ENCODE assay signal across 9 mouse cellular contexts in the genomic region with DNA sequence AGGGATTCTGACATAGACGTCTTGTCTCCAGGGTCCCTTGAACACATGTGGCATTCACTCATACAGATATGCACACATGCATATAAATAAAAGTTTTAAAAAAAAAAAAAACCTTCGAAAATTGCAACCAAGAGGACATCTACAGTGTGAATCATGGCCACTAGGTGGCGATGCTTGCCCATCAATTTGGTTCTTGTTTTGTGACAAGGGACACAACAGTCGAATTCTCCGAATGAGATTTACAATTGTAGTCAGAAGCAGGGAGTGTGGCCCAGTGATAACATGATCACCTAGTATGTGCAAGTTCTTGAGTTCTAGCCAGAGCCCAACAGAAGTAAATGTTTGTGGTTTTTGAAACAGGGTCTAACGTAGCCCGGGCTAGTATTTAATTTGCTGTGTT. TPM values are rescaled to one million over a fixed set of nuclear protein-coding genes. Genes with fewer than 3 reads are reported as not detected.
DNase-seq lines count a peak whose midpoint lies in the region; ATAC-seq and TF ChIP-seq lines count a peak whose summit lies in the region.
"Had no signal": no experiment of that assay in that cellular context is flagged by ENCODE, and none has a peak within 500 bp of the region (broad histone marks: within the 10 kb centered on the region; RNA-seq: fewer than 3 reads in every experiment).

No protein-coding gene starts in this region.

- no peaks in the 10 kb centered on the region for H3K27me3 ChIP-seq in forebrain, embryonic 16.5 days (replicated peaks; ENCODE audit: control insufficient read depth, insufficient read depth, low read length)
- no peaks in the 10 kb centered on the region for H3K27me3 ChIP-seq in liver, embryonic 14.5 days (ENCODE audit: control insufficient read depth, insufficient read depth, low read length)
- H3K27me3 ChIP-seq: limb, embryonic 13.5 days had no signal

- H3K4me2 ChIP-seq in forebrain, embryonic 16.5 days (ENCODE audit: low read length), result no peak overlapping the region
- H3K4me2 ChIP-seq in liver, embryonic 14.5 days (ENCODE audit: low read depth), result no peak overlapping the region
- H3K4me2 ChIP-seq: limb, embryonic 13.5 days had no signal

- WGBS in forebrain, embryonic 16.5 days, result 25% methylated on average over 7 of the region's 7 CpGs
- WGBS in liver, embryonic 14.5 days (ENCODE audit: insufficient replicate concordance), result 10% methylated on average over 7 of the region's 7 CpGs

- ATAC-seq in forebrain, embryonic 16.5 days, result 0 out of 2 replicates have a peak, but pooled peaks have one; percentile 7
- no peak for ATAC-seq in liver, embryonic 14.5 days (ENCODE audit: insufficient read depth)

- TF ChIP-seq CTCF in liver, embryonic 14.5 days (IDR thresholded peaks at IDR 0.05; ENCODE audit: low read depth), result peak; percentile 84

- H3K36me3 ChIP-seq in forebrain, embryonic 16.5 days (ENCODE audit: control insufficient read depth, insufficient read depth), result no peaks in the 10 kb centered on the region
- H3K36me3 ChIP-seq in liver, embryonic 14.5 days (replicated peaks; ENCODE audit: control insufficient read depth, insufficient read depth, low read depth), result no peaks in the 10 kb centered on the region
- H3K36me3 ChIP-seq: limb, embryonic 13.5 days had no signal

- H3K4me3 ChIP-seq in forebrain, embryonic 16.5 days (replicated peaks; ENCODE audit: low read length), result no peak overlapping the region
- no peak overlapping the region for H3K4me3 ChIP-seq in liver, embryonic 14.5 days (ENCODE audit: insufficient read depth in 1 of 2, low read depth in 2 of 2, low read length in 2 of 2)
- H3K4me3 ChIP-seq: limb, embryonic 13.5 days had no signal

- no peak overlapping the region for H3K9ac ChIP-seq in forebrain, embryonic 16.5 days (replicated peaks; ENCODE audit: low read depth, low read length)
- no peak overlapping the region for H3K9ac ChIP-seq in liver, embryonic 14.5 days (replicated peaks)
- H3K9ac ChIP-seq: limb, embryonic 13.5 days had no signal

- H3K27ac ChIP-seq in forebrain, embryonic 16.5 days (ENCODE audit: low read length), result no peak overlapping the region
- no peak overlapping the region for H3K27ac ChIP-seq in liver, embryonic 14.5 days
- H3K27ac ChIP-seq: limb, embryonic 13.5 days had no signal

- DNase-seq in 3134 (ENCODE audit: extremely low read depth, insufficient read length, low spot score), result peak; percentile 42
- DNase-seq in CD4-positive, CD25-positive, alpha-beta regulatory T cell, adult 2 months (ENCODE audit: low read depth, low spot score), result peak; percentile 94
- peak; percentile 92 for DNase-seq in brain, adult 2 months (ENCODE audit: low read depth, low spot score)
- peak; percentile 89 for DNase-seq in kidney, postnatal 14 days
- peak; percentile 65 to 72 (median 68) for DNase-seq in liver, embryonic 14.5 days (ENCODE audit: low read depth in 3 of 3, low spot score in 3 of 3)
- DNase-seq in right cerebral cortex, postnatal 10 days (ENCODE audit: low spot score in 2 of 2), result peak; percentile 87 to 90
- peak; percentile 65 to 78 for DNase-seq in urinary bladder, postnatal 36 days (ENCODE audit: low spot score in 2 of 2)

- H3K9me3 ChIP-seq in forebrain, embryonic 16.5 days (ENCODE audit: control insufficient read depth, low read length), result no peaks in the 10 kb centered on the region
- H3K9me3 ChIP-seq in liver, embryonic 14.5 days (ENCODE audit: control insufficient read depth, low read length), result no peaks in the 10 kb centered on the region
- H3K9me3 ChIP-seq: limb, embryonic 13.5 days had no signal

- H3K4me1 ChIP-seq in forebrain, embryonic 16.5 days (replicated peaks; ENCODE audit: control insufficient read depth, insufficient read depth, low read length), result peaks cover 23% of the 10 kb centered on the region
- H3K4me1 ChIP-seq in liver, embryonic 14.5 days (replicated peaks; ENCODE audit: control insufficient read depth in 2 of 2, insufficient read depth in 2 of 2, low read length in 1 of 2), result peaks cover 21 to 26% of the 10 kb centered on the region in 2 experiments

- TF ChIP-seq EP300 in liver, embryonic 14.5 days (IDR thresholded peaks at IDR 0.05; ENCODE audit: low read depth), result no peak

RNA-seq across cellular contexts. Expression of a gene that starts 3.3 kb away (rescaled TPM):
- polyA plus RNA-seq in forebrain, embryonic 16.5 days (2015; fragmentation: Nextera tagmentation; extraction: Ambion mirVana), result 23.6 and 24.1 TPM in 2 replicates
- polyA plus RNA-seq in liver, embryonic 14.5 days (2012; rRNA removed), result 6.5 and 8.4 TPM in 2 replicates
- 11.1 and 11.2 TPM in 2 replicates for polyA plus RNA-seq in liver, embryonic 14.5 days (2014; fragmentation: Nextera tagmentation; extraction: Ambion mirVana)

RNA-seq across cellular contexts. Expression of a gene that starts 3.9 kb away (rescaled TPM):
- 11.6 and 12.5 TPM in 2 replicates for polyA plus RNA-seq in forebrain, embryonic 16.5 days (2015; fragmentation: Nextera tagmentation; extraction: Ambion mirVana)
- polyA plus RNA-seq in liver, embryonic 14.5 days (2012; rRNA removed), result 2.0 TPM in 2 replicates
- 1.1 and 1.2 TPM in 2 replicates for polyA plus RNA-seq in liver, embryonic 14.5 days (2014; fragmentation: Nextera tagmentation; extraction: Ambion mirVana)

RNA-seq across cellular contexts. Expression of a gene that starts 49.6 kb away (rescaled TPM):
- 1.8 and 2.7 TPM in 2 replicates for polyA plus RNA-seq in forebrain, embryonic 16.5 days (2015; fragmentation: Nextera tagmentation; extraction: Ambion mirVana)
- 7.7 and 9.8 TPM in 2 replicates for polyA plus RNA-seq in liver, embryonic 14.5 days (2012; rRNA removed)
- polyA plus RNA-seq in liver, embryonic 14.5 days (2014; fragmentation: Nextera tagmentation; extraction: Ambion mirVana), result 9.8 and 11.1 TPM in 2 replicates

Comparison
In these comparisons a context has a peak if more than half of its experiments do, and no peak if none do; other contexts are left out.
1. DNase-seq: peak in every context shown above with its lines; median percentile 94 in CD4-positive, CD25-positive, alpha-beta regulatory T cell, adult 2 months; 92 in brain, adult 2 months; 89 in kidney, postnatal 14 days; 88 in right cerebral cortex, postnatal 10 days; 72 in urinary bladder, postnatal 36 days; 68 in liver, embryonic 14.5 days; 42 in 3134.